ENCODE assay signal across 8 mouse cellular contexts in the genomic region with DNA sequence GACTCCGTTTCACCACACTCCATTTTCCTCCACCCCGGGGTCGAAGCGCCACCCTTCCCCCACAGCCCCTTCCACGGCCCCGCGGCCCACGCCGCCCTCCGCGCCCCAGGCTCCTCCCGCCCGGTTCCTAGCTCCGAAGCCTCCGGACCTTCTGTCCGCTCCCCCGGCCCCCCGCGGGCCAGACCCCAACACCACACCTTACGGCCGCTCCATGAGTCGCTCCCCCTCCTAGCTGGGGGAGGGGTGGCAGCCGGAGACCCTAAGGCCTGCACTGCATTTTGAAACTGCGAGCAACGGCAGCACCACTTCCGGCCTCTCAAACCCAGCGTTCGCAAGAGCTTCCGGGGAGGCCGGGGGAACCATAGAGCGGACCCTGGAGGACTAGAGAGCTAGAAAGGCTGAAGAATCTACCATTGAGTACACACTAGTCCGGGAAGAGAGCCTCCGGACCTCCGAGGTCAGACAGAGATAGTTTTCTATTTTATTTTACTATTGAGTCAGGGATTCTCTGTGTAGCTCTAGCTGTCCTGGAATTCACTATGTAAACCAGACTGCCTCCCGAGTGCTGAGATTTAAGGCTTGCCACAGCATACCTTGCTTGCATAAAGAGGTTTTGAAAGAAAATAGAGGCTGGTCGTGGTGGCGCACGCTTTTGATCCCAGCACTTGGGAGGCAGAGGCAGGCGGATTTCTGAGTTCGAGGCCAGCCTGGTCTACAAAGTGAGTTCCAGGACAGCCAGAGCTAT. TPM values are rescaled to one million over a fixed set of nuclear protein-coding genes. Genes with fewer than 3 reads are reported as not detected.
DNase-seq lines count a peak whose midpoint lies in the region; ATAC-seq and TF ChIP-seq lines count a peak whose summit lies in the region.

No protein-coding gene starts in this region.

- in situ Hi-C loops in ES-E14 (cut with MboI; ENCODE audit: low sequenced_read_pairs in 2 of 2, unreplicated experiment in 2 of 2) = loop anchor here (25.0 kb wide), 1 partner anchor 112 kb away; a partner anchor contains a TSS

- peak overlapping the region; percentile 95 for H3K9ac ChIP-seq in ES-E14 (ENCODE audit: insufficient read depth, low read depth, low read length, poor library complexity, severe bottlenecking)
- H3K9ac ChIP-seq in forebrain, embryonic 16.5 days (replicated peaks; ENCODE audit: low read depth, low read length) = peak overlapping the region; percentile 95
- peak overlapping the region; percentile 96 for H3K9ac ChIP-seq in lung, embryonic 14.5 days

- WGBS in forebrain, embryonic 16.5 days = under 1% methylated on average over 40 of the region's 40 CpGs
- WGBS in lung, embryonic 14.5 days = 2% methylated on average over 40 of the region's 40 CpGs
- under 1% methylated on average over 40 of the region's 40 CpGs for WGBS in olfactory bulb, adult 2 months
- WGBS in thymus, adult 2 months = under 1% methylated on average over 40 of the region's 40 CpGs

- H3K4me1 ChIP-seq in ES-E14 (ENCODE audit: control insufficient read depth in 2 of 2, insufficient read depth in 2 of 2, low read length in 2 of 2, poor library complexity in 1 of 2) = peaks cover 0 to 4% of the 10 kb centered on the region in 2 experiments; a peak in 3 of 4 replicates
- peaks cover 9% of the 10 kb centered on the region for H3K4me1 ChIP-seq in forebrain, embryonic 16.5 days (replicated peaks; ENCODE audit: control insufficient read depth, insufficient read depth, low read length)
- no peaks in the 10 kb centered on the region for H3K4me1 ChIP-seq in lung, embryonic 14.5 days (ENCODE audit: insufficient read depth)
- no peaks in the 10 kb centered on the region for H3K4me1 ChIP-seq in olfactory bulb, adult 2 months (ENCODE audit: control insufficient read depth, insufficient read depth, low read length)
- H3K4me1 ChIP-seq in thymus, adult 2 months (replicated peaks; ENCODE audit: control insufficient read depth, insufficient read depth, low read length) = peaks cover 9% of the 10 kb centered on the region

- peak; percentile 99 for ATAC-seq in forebrain, embryonic 16.5 days
- ATAC-seq in lung, embryonic 14.5 days (ENCODE audit: insufficient read depth) = peak; percentile 99

- peak overlapping the region; percentile 68 for H3K4me2 ChIP-seq in forebrain, embryonic 16.5 days (ENCODE audit: low read length)
- H3K4me2 ChIP-seq in lung, embryonic 14.5 days = peak overlapping the region; percentile 63

- H3K36me3 ChIP-seq in ES-E14 (ENCODE audit: control insufficient read depth, insufficient read depth, low read length, poor library complexity, severe bottlenecking) = peaks cover 3% of the 10 kb centered on the region; the same call in 1 of the 2 replicates
- H3K36me3 ChIP-seq in forebrain, embryonic 16.5 days (ENCODE audit: control insufficient read depth, insufficient read depth) = no peaks in the 10 kb centered on the region
- H3K36me3 ChIP-seq in lung, embryonic 14.5 days (ENCODE audit: insufficient read depth) = 0 out of 2 replicates have a peak, but pooled peaks cover 2% of the 10 kb centered on the region
- no peaks in the 10 kb centered on the region for H3K36me3 ChIP-seq in thymus, adult 2 months (ENCODE audit: control insufficient read depth, insufficient read depth, low read length)

- no peaks in the 10 kb centered on the region for H3K27me3 ChIP-seq in forebrain, embryonic 16.5 days (replicated peaks; ENCODE audit: control insufficient read depth, insufficient read depth, low read length)
- no peaks in the 10 kb centered on the region for H3K27me3 ChIP-seq in lung, embryonic 14.5 days (ENCODE audit: insufficient read depth, low read length)
- H3K27me3 ChIP-seq in thymus, adult 2 months (ENCODE audit: control insufficient read depth, insufficient read depth, low read length) = no peaks in the 10 kb centered on the region

- H3K27ac ChIP-seq in ES-E14 (ENCODE audit: insufficient read depth, low read depth, low read length, poor library complexity, severe bottlenecking) = peak overlapping the region; percentile 80
- H3K27ac ChIP-seq in forebrain, embryonic 16.5 days (ENCODE audit: low read length) = peak overlapping the region; percentile 78
- peak overlapping the region; percentile 95 for H3K27ac ChIP-seq in layer of hippocampus, adult 2 months
- H3K27ac ChIP-seq in lung, embryonic 14.5 days (ENCODE audit: low read depth) = peak overlapping the region; percentile 93
- peak overlapping the region; percentile 52 for H3K27ac ChIP-seq in olfactory bulb, adult 2 months (ENCODE audit: insufficient read depth, low read depth, low read length)
- H3K27ac ChIP-seq in thymus, adult 2 months (ENCODE audit: control insufficient read depth, insufficient read depth, low read length) = peak overlapping the region; percentile 75

- no peak for TF ChIP-seq CTCF in layer of hippocampus, adult 2 months (conservative IDR thresholded peaks at IDR 0.05)
- no peak for TF ChIP-seq CTCF in lung, embryonic 14.5 days (IDR thresholded peaks at IDR 0.05; ENCODE audit: low read depth)
- no peak for TF ChIP-seq CTCF in olfactory bulb, adult 2 months (IDR thresholded peaks at IDR 0.05; ENCODE audit: insufficient read depth, low read depth, low read length)
- peak; percentile 41; the same call in 1 of the 2 replicates for TF ChIP-seq CTCF in thymus, adult 2 months (IDR thresholded peaks at IDR 0.05; ENCODE audit: borderline replicate concordance, control insufficient read depth, extremely low read depth, insufficient read depth, low read length, poor library complexity)

- peak overlapping the region; percentile 90 to 94 for H3K4me3 ChIP-seq in ES-E14 (ENCODE audit: insufficient read depth in 1 of 2, low read depth in 1 of 2, low read length in 2 of 2, poor library complexity in 1 of 2, severe bottlenecking in 1 of 2)
- H3K4me3 ChIP-seq in forebrain, embryonic 16.5 days (replicated peaks; ENCODE audit: low read length) = peak overlapping the region; percentile 89
- peak overlapping the region; percentile 64 for H3K4me3 ChIP-seq in layer of hippocampus, adult 2 months
- peak overlapping the region; percentile 89 for H3K4me3 ChIP-seq in lung, embryonic 14.5 days (ENCODE audit: low read depth, low read length)
- H3K4me3 ChIP-seq in olfactory bulb, adult 2 months (ENCODE audit: insufficient read depth, low read depth, low read length) = peak overlapping the region; percentile 87
- H3K4me3 ChIP-seq in thymus, adult 2 months (ENCODE audit: control insufficient read depth, insufficient read depth, low read length) = peak overlapping the region; percentile 99

- H3K9me3 ChIP-seq in ES-E14 (ENCODE audit: control insufficient read depth, insufficient read depth, low read depth, low read length) = no peaks in the 10 kb centered on the region
- no peaks in the 10 kb centered on the region for H3K9me3 ChIP-seq in forebrain, embryonic 16.5 days (ENCODE audit: control insufficient read depth, low read length)
- H3K9me3 ChIP-seq in lung, embryonic 14.5 days (ENCODE audit: low read depth, low read length) = no peaks in the 10 kb centered on the region

- peak; percentile 80 for TF ChIP-seq POLR2A in olfactory bulb, adult 2 months (IDR thresholded peaks at IDR 0.05; ENCODE audit: insufficient read depth, low read depth, low read length)
- peak; percentile 79 for TF ChIP-seq POLR2A in thymus, adult 2 months (IDR thresholded peaks at IDR 0.05; ENCODE audit: control insufficient read depth, extremely low read depth, insufficient read depth, low read length, poor library complexity)

- DNase-seq in ES-E14 (ENCODE audit: low read depth, low spot score) = peak; percentile 95
- peak; percentile 87 for DNase-seq in cerebellum, adult 11-12 months
- peak; percentile 78 to 83 for DNase-seq in heart, postnatal 36 days
- peak; percentile 84 to 92 for DNase-seq in layer of hippocampus, adult 2 months (ENCODE audit: low spot score in 2 of 2)
- peak; percentile 97 for DNase-seq in lung, embryonic 14.5 days
- peak; percentile 87 for DNase-seq in thymus, adult 2 months

- intact Hi-C loops in heart, postnatal 36 days (cut with DNase I) = no loop called here

TF ChIP-seq in ES-E14, 5 proteins besides CTCF, POLR2A, EP300 and RAD21:
- no peak for TF ChIP-seq ZNF384 (IDR thresholded peaks at IDR 0.05; ENCODE audit: low read depth, low read length)
- TF ChIP-seq MAFK (IDR thresholded peaks at IDR 0.05; ENCODE audit: insufficient read depth, low read depth, low read length) = no peak
- peak; percentile 50; the same call in 1 of the 2 replicates for TF ChIP-seq HCFC1 (IDR thresholded peaks at IDR 0.05; ENCODE audit: borderline replicate concordance, insufficient read depth, low read length)
- peak; percentile 52; the same call in 1 of the 2 replicates for TF ChIP-seq CHD2 (IDR thresholded peaks at IDR 0.05; ENCODE audit: low read depth, low read length)
- TF ChIP-seq ZC3H11A (IDR thresholded peaks at IDR 0.05; ENCODE audit: borderline replicate concordance, low read depth, low read length) = 0 out of 2 replicates have a peak, but pooled peaks have one; percentile 1
TF ChIP-seq in ES-E14: peak in this region for 3.

RNA-seq across cellular contexts. Expression of a gene that starts 5.1 kb away (rescaled TPM):
- 136 and 254 TPM in 2 replicates for total RNA-seq in ES-E14 (2012; rRNA removed)
- polyA plus RNA-seq in forebrain, embryonic 16.5 days (2015; fragmentation: Nextera tagmentation; extraction: Ambion mirVana) = 42.5 and 50.6 TPM in 2 replicates
- 10 to 100 TPM; 25.3 to 29.9 TPM for total RNA-seq in heart, postnatal 36 days (2021)
- 100 to 1,000 TPM in 1 of 2 experiments, 10 to 100 TPM in 1; 80.8 to 101 TPM for total RNA-seq in layer of hippocampus, adult 2 months (2021)
- polyA plus RNA-seq in lung, embryonic 14.5 days (2014; fragmentation: Nextera tagmentation; extraction: Ambion mirVana) = 43.4 and 49.5 TPM in 2 replicates
- 64.3 and 103 TPM in 2 replicates for polyA plus RNA-seq in olfactory bulb, adult 2 months (2012; ENCODE audit: insufficient read depth, insufficient read length, low replicate concordance, missing spikeins)
- 127 and 147 TPM in 2 replicates for polyA plus RNA-seq in thymus, adult 2 months (2012; rRNA removed)

RNA-seq across cellular contexts. Expression of a gene that starts 20.2 kb away (rescaled TPM):
- total RNA-seq in ES-E14 (2012; rRNA removed) = 3.1 and 4.7 TPM in 2 replicates
- 16.0 and 17.9 TPM in 2 replicates for polyA plus RNA-seq in forebrain, embryonic 16.5 days (2015; fragmentation: Nextera tagmentation; extraction: Ambion mirVana)
- 10 to 100 TPM; 17.9 to 20.4 TPM for total RNA-seq in heart, postnatal 36 days (2021)
- total RNA-seq in layer of hippocampus, adult 2 months (2021) = 10 to 100 TPM; 13.7 to 15.5 TPM
- 7.1 TPM in 2 replicates for polyA plus RNA-seq in lung, embryonic 14.5 days (2014; fragmentation: Nextera tagmentation; extraction: Ambion mirVana)
- polyA plus RNA-seq in olfactory bulb, adult 2 months (2012; ENCODE audit: insufficient read depth, insufficient read length, low replicate concordance, missing spikeins) = 38.2 TPM in 1 of 2 replicates, not detected in the other
- polyA plus RNA-seq in thymus, adult 2 months (2012; rRNA removed) = 9.5 and 12.1 TPM in 2 replicates

Comparison
In these comparisons a context has a peak if more than half of its experiments do, and no peak if none do; other contexts are left out.
1. Peak in every context shown above with its lines: DNase-seq, ATAC-seq, H3K4me3 ChIP-seq and H3K27ac ChIP-seq.